Mouse (Mus musculus): ENCODE data around the gene Dmpk.
A peak's percentile ranks its signal among the peaks of the same experiment; 100 is the strongest.

GRCm38 (mm10) chr7:19054047-19054776 lies 29.4 kb upstream of the Dmpk start, which contains the start of gene Rsph6a:
- peak; percentile 17 for TF ChIP-seq CTCF (IDR thresholded peaks at IDR 0.05; ENCODE audit: control insufficient read depth, insufficient read depth, insufficient read length)
- TF ChIP-seq MAX (IDR thresholded peaks at IDR 0.05): no peak
- no peak for TF ChIP-seq CEBPB (IDR thresholded peaks at IDR 0.05; ENCODE audit: low read depth)
- no peak for TF ChIP-seq MYOG (IDR thresholded peaks at IDR 0.05; ENCODE audit: control insufficient read depth, extremely low read depth, insufficient read length)
- TF ChIP-seq USF1 (IDR thresholded peaks at IDR 0.05; ENCODE audit: low read depth): no peak

All from C2C12 (cell line).